Mouse (Mus musculus): Measurements from ENCODE around the gene Acsm3.

- no peak for TF ChIP-seq CTCF (IDR thresholded peaks at IDR 0.05 in 2 of 3, conservative IDR thresholded peaks at IDR 0.05 in 1 of 3; ENCODE audit: control insufficient read depth in 1 of 3, insufficient read depth in 1 of 3, low read depth in 2 of 3, low read length in 3 of 3, poor library complexity in 1 of 3, severe bottlenecking in 1 of 3)
- no peak for TF ChIP-seq EP300 (IDR thresholded peaks at IDR 0.05; ENCODE audit: low read depth in 1 of 2, low read length in 2 of 2)
- TF ChIP-seq POLR2AphosphoS5 (IDR thresholded peaks at IDR 0.05; ENCODE audit: borderline replicate concordance, low read depth, low read length), result no peak
- no peak for TF ChIP-seq ZMIZ1 (IDR thresholded peaks at IDR 0.05; ENCODE audit: low read depth, low read length)
- no peak for TF ChIP-seq ZNF384 (IDR thresholded peaks at IDR 0.05; ENCODE audit: low read depth, low read length)
- TF ChIP-seq TCF12 (IDR thresholded peaks at IDR 0.05; ENCODE audit: low read depth, low read length), result no peak
- TF ChIP-seq CHD1 (IDR thresholded peaks at IDR 0.05; ENCODE audit: low read depth, low read length), result no peak
- no peak for TF ChIP-seq ZC3H11A (IDR thresholded peaks at IDR 0.05; ENCODE audit: low read depth, low read length)
Measured at GRCm38 (mm10) chr7:119783453-119783852, 22.7 kb downstream of the Acsm3 start.

Measured in MEL (cell line).